Mouse (Mus musculus): ENCODE measurements around the gene Rgs1. TPM values are rescaled to one million over a fixed set of nuclear protein-coding genes. Genes with fewer than 3 reads are reported as not detected.

The Rgs1 gene
- 0.11 TPM in 1 of 2 replicates, not detected in the other for polyA plus RNA-seq (2016; fragmentation: Nextera tagmentation; extraction: Ambion mirVana)

DNA sequence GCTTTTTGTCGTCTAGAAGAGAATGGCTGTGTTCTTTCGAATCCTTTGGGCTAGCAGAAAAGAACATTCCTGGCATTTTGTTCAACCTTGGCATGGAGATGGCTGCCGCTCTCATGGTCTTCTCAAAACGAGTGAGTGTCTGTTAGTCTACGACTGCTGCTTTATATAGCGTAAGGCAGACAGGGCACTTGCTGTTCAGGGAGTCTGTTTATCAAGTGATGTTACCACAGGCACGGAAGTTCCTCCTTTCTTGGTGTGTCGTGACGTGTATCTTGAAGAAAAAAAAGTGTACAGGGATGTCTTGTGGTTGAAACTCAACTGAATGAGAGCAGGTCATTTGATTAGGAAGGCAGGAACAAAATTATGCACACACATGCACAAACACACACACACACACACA lies at the start of gene Rgs1:
Gene Rgs1, minus strand, starts transcription at position 320 of the 400 bp plus-strand sequence.
- H3K9me3 ChIP-seq (replicated peaks): no peaks in the 10 kb centered on the region
- H3K27me3 ChIP-seq (ENCODE audit: low read depth, poor library complexity, severe bottlenecking): no peaks in the 10 kb centered on the region
- WGBS: 88% methylated on average over 9 of the region's 9 CpGs

DNA sequence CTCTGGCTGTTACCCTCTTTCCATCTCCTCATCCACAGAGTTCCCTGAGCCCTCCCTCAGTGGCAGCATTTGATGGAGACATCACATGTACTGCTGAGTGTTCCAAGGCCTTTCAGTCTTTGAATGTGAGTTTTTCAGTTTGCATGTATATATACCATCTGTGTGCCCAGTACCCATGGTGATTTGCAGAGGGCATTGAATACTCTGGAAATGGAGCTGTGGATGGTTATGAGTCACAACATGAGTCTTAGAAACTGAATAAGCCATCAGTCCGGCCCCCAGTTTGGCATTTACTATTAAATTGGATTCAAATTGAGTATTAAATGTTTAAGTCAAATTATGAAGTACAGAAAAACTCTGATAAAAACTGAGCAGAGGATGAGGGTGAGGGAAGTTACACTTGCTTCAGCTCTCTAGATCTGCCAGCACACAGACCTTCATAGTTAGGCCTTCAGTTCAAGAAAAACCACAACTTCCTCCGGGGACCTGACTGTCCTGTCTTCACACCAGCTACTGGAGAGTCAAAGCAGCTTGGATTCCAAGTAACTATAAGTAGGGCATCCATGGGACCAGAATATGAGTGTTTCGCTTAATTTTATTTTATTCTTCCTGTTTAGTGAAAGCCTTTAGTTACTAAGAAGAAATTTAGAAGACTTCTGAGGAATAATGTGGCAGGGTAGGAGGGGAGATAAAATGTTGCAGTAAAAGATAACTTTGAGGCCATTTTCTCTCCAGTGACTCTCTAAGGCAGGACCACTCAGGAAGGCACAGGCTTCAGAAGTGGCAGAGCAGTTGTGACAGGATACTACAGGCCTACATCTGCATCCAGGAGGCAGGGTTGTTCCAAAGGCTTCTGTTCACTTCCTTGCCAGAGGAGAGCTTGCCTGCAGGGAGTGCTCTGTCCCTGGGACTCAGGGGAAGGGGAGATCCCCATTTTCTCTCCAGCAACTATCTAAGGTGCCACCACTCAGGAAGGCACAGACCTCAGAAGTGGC lies 34.3 kb upstream of the Rgs1 start:
- no peaks in the 10 kb centered on the region for H3K27me3 ChIP-seq (ENCODE audit: low read depth, poor library complexity, severe bottlenecking)
- 88% methylated on average over 3 of the region's 3 CpGs for WGBS
- no peak overlapping the region for H3K27ac ChIP-seq
- H3K4me1 ChIP-seq: no peaks in the 10 kb centered on the region
- no peak for DNase-seq (ENCODE audit: low spot score)
- no peaks in the 10 kb centered on the region for H3K36me3 ChIP-seq
- H3K9me3 ChIP-seq (replicated peaks): no peaks in the 10 kb centered on the region
- H3K4me3 ChIP-seq: no peak overlapping the region

More for the DNA sequence above, at the start of gene Rgs1:
- no peak within 1 kb of the TSS for H3K27ac ChIP-seq
- no peaks in the 10 kb centered on the region for H3K4me1 ChIP-seq
- no peak for DNase-seq (ENCODE audit: low spot score)
- no peaks in the 10 kb centered on the region for H3K36me3 ChIP-seq
- H3K4me3 ChIP-seq: no peak within 1 kb of the TSS

DNA sequence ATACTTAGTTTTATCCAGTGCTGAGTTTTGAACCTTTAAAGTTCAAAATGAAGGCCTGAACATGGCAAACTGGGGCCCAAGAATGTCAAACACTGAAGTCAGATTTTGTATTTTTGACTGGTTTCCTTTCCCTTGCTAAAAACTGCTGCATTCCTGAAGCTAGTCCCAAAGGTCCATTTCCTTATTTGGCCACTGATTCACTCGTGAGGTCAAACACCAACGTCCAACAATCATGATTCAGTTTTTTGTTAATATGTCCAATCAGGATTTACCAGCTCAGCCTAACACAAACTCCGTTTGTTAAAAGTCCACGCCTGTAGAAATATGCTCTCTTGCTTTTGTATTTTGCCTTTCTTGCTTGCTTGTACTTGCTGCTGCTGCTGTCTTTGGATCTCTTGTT lies 31.0 kb upstream of the Rgs1 start:
- 92% methylated on average over 4 of the region's 4 CpGs for WGBS
- DNase-seq (ENCODE audit: low spot score): no peak
- Histone ChIP-seq H3K4me3 (no peak overlapping the region), H3K36me3 (no peaks in the 10 kb centered on the region), H3K27me3 (ENCODE audit: low read depth, poor library complexity, severe bottlenecking) (no peaks in the 10 kb centered on the region), H3K9me3 (replicated peaks) (no peaks in the 10 kb centered on the region), H3K4me1 (no peaks in the 10 kb centered on the region), H3K27ac (no peak overlapping the region)

GRCm38 (mm10) chr1:144272991-144273390 lies 23.9 kb upstream of the Rgs1 start:
- no peak overlapping the region for H3K27ac ChIP-seq
- DNase-seq (ENCODE audit: low spot score): no peak
- no peak overlapping the region for H3K4me3 ChIP-seq
- no peaks in the 10 kb centered on the region for H3K9me3 ChIP-seq (replicated peaks)
- 86% methylated on average over 2 of the region's 2 CpGs for WGBS
- no peaks in the 10 kb centered on the region for H3K4me1 ChIP-seq
- no peaks in the 10 kb centered on the region for H3K27me3 ChIP-seq (ENCODE audit: low read depth, poor library complexity, severe bottlenecking)
- H3K36me3 ChIP-seq: no peaks in the 10 kb centered on the region

DNA sequence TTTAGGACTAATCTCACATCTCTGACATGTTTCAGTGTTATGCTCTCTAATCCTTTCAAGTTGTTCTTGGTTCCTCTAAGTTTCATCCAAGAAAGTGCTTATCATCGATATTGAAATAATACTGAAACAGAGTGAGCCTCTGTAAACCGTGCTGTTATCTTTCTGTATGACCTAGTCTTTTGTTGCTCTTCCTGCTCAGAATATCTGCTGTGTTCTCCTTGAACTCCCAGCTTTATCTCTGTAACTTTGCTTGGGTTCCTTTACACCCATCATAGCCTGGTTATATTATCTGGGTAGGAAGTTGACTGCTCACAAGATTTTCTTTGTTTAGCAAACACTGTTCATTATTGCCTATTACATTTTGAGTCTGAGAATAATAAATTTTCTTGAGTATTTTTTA lies 20.1 kb upstream of the Rgs1 start:
- no peak for DNase-seq (ENCODE audit: low spot score)
- Histone ChIP-seq H3K4me3 (no peak overlapping the region), H3K9me3 (replicated peaks) (no peaks in the 10 kb centered on the region), H3K36me3 (no peaks in the 10 kb centered on the region), H3K4me1 (no peaks in the 10 kb centered on the region), H3K27me3 (ENCODE audit: low read depth, poor library complexity, severe bottlenecking) (no peaks in the 10 kb centered on the region), H3K27ac (no peak overlapping the region)
- WGBS: 94% methylated on average over 2 of the region's 2 CpGs

GRCm38 (mm10) chr1:144267471-144268470 lies 18.7 kb upstream of the Rgs1 start:
- no peaks in the 10 kb centered on the region for H3K4me1 ChIP-seq
- no peak overlapping the region for H3K4me3 ChIP-seq
- H3K9me3 ChIP-seq (replicated peaks): no peaks in the 10 kb centered on the region
- WGBS: 80% methylated on average over 3 of the region's 3 CpGs
- no peak overlapping the region for H3K27ac ChIP-seq
- H3K27me3 ChIP-seq (ENCODE audit: low read depth, poor library complexity, severe bottlenecking): no peaks in the 10 kb centered on the region
- H3K36me3 ChIP-seq: no peaks in the 10 kb centered on the region
- DNase-seq (ENCODE audit: low spot score): no peak

DNA sequence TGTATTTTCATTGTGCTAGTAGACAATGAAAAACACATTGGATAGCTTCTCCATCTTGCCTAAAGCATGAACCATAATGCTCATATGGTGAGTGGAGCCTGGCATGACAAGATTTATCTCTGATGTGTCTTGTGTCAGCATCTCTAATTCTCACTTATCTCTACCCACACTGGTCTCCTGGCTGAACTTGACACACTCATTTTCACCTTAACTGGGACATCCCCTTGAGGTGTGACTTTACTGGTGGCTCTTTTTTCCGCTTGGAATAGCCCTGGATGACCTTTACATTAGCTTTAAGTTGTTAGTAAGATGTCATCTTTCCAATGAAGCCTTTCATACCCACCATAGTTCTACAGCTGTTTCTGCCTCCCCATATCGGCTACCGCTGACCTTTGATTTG lies 15.0 kb upstream of the Rgs1 start:
- Histone ChIP-seq H3K36me3 (no peaks in the 10 kb centered on the region), H3K4me3 (no peak overlapping the region), H3K9me3 (replicated peaks) (no peaks in the 10 kb centered on the region), H3K4me1 (no peaks in the 10 kb centered on the region), H3K27ac (no peak overlapping the region), H3K27me3 (ENCODE audit: low read depth, poor library complexity, severe bottlenecking) (no peaks in the 10 kb centered on the region)
- no peak for DNase-seq (ENCODE audit: low spot score)
- 81% methylated on average over 3 of the region's 3 CpGs for WGBS

DNA sequence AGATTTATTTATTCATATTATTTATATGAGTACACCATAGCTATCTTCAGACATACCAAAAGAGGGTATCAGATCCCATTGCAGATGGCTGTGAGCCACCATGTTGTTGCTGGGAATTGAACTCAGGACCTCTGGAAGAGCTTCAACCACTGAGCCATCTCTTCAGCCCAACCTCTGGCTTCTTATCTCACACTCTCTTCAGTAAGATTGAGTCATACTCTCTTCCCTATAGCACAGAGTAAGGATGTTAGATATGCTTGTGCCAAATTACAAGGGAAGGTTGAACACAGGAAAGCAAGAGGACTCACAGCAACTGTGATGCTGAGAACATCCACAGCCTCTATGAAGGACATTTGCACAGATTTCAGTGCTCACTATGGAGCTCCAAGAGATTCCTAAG lies 13.0 kb upstream of the Rgs1 start:
- Histone ChIP-seq H3K27ac (no peak overlapping the region), H3K9me3 (replicated peaks) (no peaks in the 10 kb centered on the region), H3K36me3 (no peaks in the 10 kb centered on the region), H3K4me3 (no peak overlapping the region), H3K27me3 (ENCODE audit: low read depth, poor library complexity, severe bottlenecking) (no peaks in the 10 kb centered on the region), H3K4me1 (no peaks in the 10 kb centered on the region)
- no peak for DNase-seq (ENCODE audit: low spot score)

- no peak overlapping the region for H3K27ac ChIP-seq
- H3K36me3 ChIP-seq: no peaks in the 10 kb centered on the region
- DNase-seq (ENCODE audit: low spot score): no peak
- no peaks in the 10 kb centered on the region for H3K9me3 ChIP-seq (replicated peaks)
- no peak overlapping the region for H3K4me3 ChIP-seq
- no peaks in the 10 kb centered on the region for H3K27me3 ChIP-seq (ENCODE audit: low read depth, poor library complexity, severe bottlenecking)
- WGBS: 79% methylated on average over 3 of the region's 3 CpGs
- no peaks in the 10 kb centered on the region for H3K4me1 ChIP-seq
Measured at GRCm38 (mm10) chr1:144258779-144259178, 9.7 kb upstream of the Rgs1 start.

DNA sequence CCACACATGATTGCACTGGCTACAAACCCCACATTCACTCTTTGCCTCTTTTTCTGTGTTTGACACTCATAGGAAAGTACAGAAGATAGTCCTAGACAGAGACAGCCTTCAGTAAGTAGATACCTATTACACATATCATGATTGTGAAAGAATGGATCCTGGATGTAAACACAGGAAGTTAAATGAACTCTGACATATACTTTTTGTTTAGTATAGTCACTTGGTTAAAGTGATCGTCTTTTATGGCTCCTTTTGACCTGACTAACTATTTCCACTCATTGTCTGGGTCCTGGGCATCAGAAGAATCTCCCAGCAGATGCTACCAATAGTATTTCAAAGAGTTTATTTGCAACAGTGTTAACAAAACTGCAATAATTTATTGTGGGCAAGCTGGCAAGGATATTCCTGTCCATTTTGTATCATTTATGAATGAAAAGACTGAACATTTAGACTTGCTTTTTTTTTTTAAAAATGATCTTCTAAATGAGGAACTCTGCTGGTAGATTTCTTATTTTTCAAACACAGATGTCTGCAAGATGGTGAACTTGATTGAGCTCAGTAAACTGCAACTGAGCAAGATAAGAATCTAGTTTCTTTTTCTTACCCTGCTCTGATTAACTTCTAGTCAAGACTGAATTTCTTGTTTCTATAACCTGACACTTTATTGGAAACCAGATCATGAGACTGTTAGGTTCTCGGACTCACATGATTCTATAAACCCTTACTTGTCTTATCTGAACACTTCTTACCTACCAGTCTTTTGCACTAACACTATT lies 7.7 kb upstream of the Rgs1 start:
- Histone ChIP-seq H3K4me1 (no peaks in the 10 kb centered on the region), H3K4me3 (no peak overlapping the region), H3K27ac (no peak overlapping the region), H3K9me3 (replicated peaks) (no peaks in the 10 kb centered on the region), H3K27me3 (ENCODE audit: low read depth, poor library complexity, severe bottlenecking) (no peaks in the 10 kb centered on the region), H3K36me3 (no peaks in the 10 kb centered on the region)
- no peak for DNase-seq (ENCODE audit: low spot score)
- WGBS: 78% methylated on average over 2 of the region's 2 CpGs

- 94% methylated on average over 3 of the region's 3 CpGs for WGBS
- Histone ChIP-seq H3K9me3 (replicated peaks) (no peaks in the 10 kb centered on the region), H3K27me3 (ENCODE audit: low read depth, poor library complexity, severe bottlenecking) (no peaks in the 10 kb centered on the region), H3K27ac (no peak overlapping the region), H3K4me3 (no peak overlapping the region), H3K4me1 (no peaks in the 10 kb centered on the region), H3K36me3 (no peaks in the 10 kb centered on the region)
- no peak for DNase-seq (ENCODE audit: low spot score)
Measured at GRCm38 (mm10) chr1:144248206-144248605, 836 bp downstream of the Rgs1 start.

DNA sequence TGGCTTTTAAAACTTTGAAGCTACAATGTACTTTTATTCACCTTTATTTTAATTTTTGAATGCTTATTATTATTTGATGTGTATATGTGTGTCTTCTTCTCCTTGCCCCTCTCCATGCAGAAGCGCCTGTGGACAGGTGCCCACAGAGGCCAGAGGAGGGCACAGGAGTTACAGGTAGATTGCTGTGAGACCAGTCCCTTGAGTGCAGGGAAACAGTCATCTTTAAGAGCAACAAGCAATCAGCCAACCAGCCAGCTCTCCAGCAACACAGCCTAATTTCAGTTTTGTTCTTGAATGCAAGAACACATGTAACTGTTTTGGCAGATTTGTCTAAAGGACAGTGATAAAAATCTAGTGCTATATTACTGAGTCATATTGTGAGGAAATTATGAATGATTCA lies 1.7 kb downstream of the Rgs1 start:
- H3K4me1 ChIP-seq: no peaks in the 10 kb centered on the region
- WGBS: 85% methylated on average over 1 of the region's 1 CpGs

More for the DNA sequence above, 1.7 kb downstream of the Rgs1 start:
- Histone ChIP-seq H3K9me3 (replicated peaks) (no peaks in the 10 kb centered on the region), H3K27ac (no peak overlapping the region), H3K4me3 (no peak overlapping the region), H3K27me3 (ENCODE audit: low read depth, poor library complexity, severe bottlenecking) (no peaks in the 10 kb centered on the region), H3K36me3 (no peaks in the 10 kb centered on the region)
- DNase-seq (ENCODE audit: low spot score): no peak

Data from limb, embryonic 10.5 days (tissue).